ENCODE assay signal across 12 mouse cellular contexts in the genomic region with DNA sequence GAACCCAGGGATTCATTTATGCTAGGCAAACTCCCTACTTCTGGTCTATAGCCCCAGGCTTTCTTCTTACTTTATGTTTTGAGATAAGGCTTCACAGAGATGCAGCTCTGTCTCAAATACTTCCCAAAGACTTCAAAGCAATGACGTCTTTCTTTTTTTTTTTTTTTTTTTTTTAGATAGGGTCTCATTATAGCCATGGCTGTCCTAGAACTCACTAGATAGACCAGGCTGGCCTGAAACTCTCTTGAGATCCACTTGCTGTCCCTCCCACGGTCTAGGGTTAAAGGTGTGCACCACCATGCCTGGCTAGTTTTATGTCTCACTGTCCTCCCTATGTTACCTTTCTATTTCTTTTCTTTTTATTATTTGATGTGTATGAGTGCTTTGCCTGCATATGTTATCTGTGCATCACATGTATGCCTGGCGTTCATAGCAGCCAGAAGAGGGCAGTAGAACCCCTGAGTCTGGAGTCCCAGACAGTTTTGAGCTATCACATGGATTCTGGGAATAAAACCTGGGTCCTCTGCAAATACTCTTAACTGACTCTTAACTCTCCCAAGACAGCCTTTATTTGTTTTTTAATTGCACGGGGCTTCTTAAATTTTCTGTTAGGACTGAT. TPM values are rescaled to one million over a fixed set of nuclear protein-coding genes. Genes with fewer than 3 reads are reported as not detected.
DNase-seq lines count a peak whose midpoint lies in the region; TF ChIP-seq lines count a peak whose summit lies in the region.
"Had no signal": no experiment of that assay in that cellular context is flagged by ENCODE, and none has a peak within 500 bp of the region (broad histone marks: within the 10 kb centered on the region; RNA-seq: fewer than 3 reads in every experiment).

No protein-coding gene starts in this region.

- TF ChIP-seq POLR2A in heart, adult 2 months (IDR thresholded peaks at IDR 0.05; ENCODE audit: insufficient read depth, low read depth, low read length) = no peak
- no peak for TF ChIP-seq POLR2A in lung, adult 2 months (IDR thresholded peaks at IDR 0.05; ENCODE audit: borderline replicate concordance, extremely low read depth, low read depth, low read length)
- TF ChIP-seq POLR2A in CH12.LX (IDR thresholded peaks at IDR 0.05; ENCODE audit: low read depth, low read length) = no peak
- no peak for TF ChIP-seq POLR2A in bone marrow, adult 2 months (IDR thresholded peaks at IDR 0.05; ENCODE audit: borderline replicate concordance, control insufficient read depth, low read depth, low read length)

- no peak overlapping the region for H3K9ac ChIP-seq in heart, adult 2 months (ENCODE audit: low read depth, low read length)
- H3K9ac ChIP-seq in CH12.LX (ENCODE audit: insufficient read depth, low read depth) = no peak overlapping the region

- no peaks in the 10 kb centered on the region for H3K36me3 ChIP-seq in heart, adult 2 months (ENCODE audit: control insufficient read depth, insufficient read depth, low read length)
- H3K36me3 ChIP-seq in CH12.LX (replicated peaks in 1 of 2; ENCODE audit: control insufficient read depth in 1 of 2, insufficient read depth in 1 of 2, low read length in 1 of 2) = no peaks in the 10 kb centered on the region

- TF ChIP-seq CTCF in heart, adult 2 months (IDR thresholded peaks at IDR 0.05) = peak; percentile 51
- TF ChIP-seq CTCF in lung, adult 2 months (IDR thresholded peaks at IDR 0.05; ENCODE audit: insufficient read depth, low read length) = 0 out of 2 replicates have a peak, but pooled peaks have one; percentile 10
- TF ChIP-seq CTCF in CH12.LX (conservative IDR thresholded peaks at IDR 0.05 in 1 of 2, IDR thresholded peaks at IDR 0.05 in 1 of 2; ENCODE audit: low read depth in 2 of 2, low read length in 2 of 2) = peak; percentile 22 to 67; a peak in 3 of 4 replicates
- peak; percentile 42 for TF ChIP-seq CTCF in bone marrow, adult 2 months (IDR thresholded peaks at IDR 0.05; ENCODE audit: control insufficient read depth, insufficient read depth, low read length)

- no peaks in the 10 kb centered on the region for H3K27me3 ChIP-seq in heart, adult 2 months (ENCODE audit: control insufficient read depth, insufficient read depth, low read length)
- H3K27me3 ChIP-seq in CH12.LX (replicated peaks) = no peaks in the 10 kb centered on the region

- TF ChIP-seq RAD21 in CH12.LX (IDR thresholded peaks at IDR 0.05; ENCODE audit: low read depth, low read length) = peak; percentile 57

- 39% methylated on average over 4 of the region's 4 CpGs for WGBS in heart, adult 2 months
- WGBS in lung, adult 2 months = 58% methylated on average over 4 of the region's 4 CpGs
- WGBS in bone marrow, adult 2 months = 74% methylated on average over 4 of the region's 4 CpGs

- H3K4me1 ChIP-seq in heart, adult 2 months (ENCODE audit: control insufficient read depth, insufficient read depth, low read length) = 0 out of 2 replicates have a peak, but pooled peaks cover 2% of the 10 kb centered on the region
- peaks cover 3% of the 10 kb centered on the region for H3K4me1 ChIP-seq in lung, adult 2 months (ENCODE audit: control insufficient read depth, insufficient read depth, low read length)
- peaks cover 4 to 28% of the 10 kb centered on the region in 2 experiments for H3K4me1 ChIP-seq in CH12.LX (ENCODE audit: control insufficient read depth in 1 of 2, insufficient read depth in 2 of 2)
- peaks cover 4% of the 10 kb centered on the region for H3K4me1 ChIP-seq in bone marrow, adult 2 months (ENCODE audit: control insufficient read depth, insufficient read depth, low read length)

- intact Hi-C loops in heart, adult 2 months (cut with DNase I) = no loop called here
- intact Hi-C loops in heart, postnatal 36 days (cut with DNase I) = no loop called here

- H3K27ac ChIP-seq in heart, adult 2 months = no peak overlapping the region
- no peak overlapping the region for H3K27ac ChIP-seq in CH12.LX (ENCODE audit: insufficient read depth, low read depth)
- H3K27ac ChIP-seq in bone marrow, adult 2 months (ENCODE audit: control insufficient read depth, insufficient read depth, low read depth, low read length, poor library complexity) = no peak overlapping the region
- H3K27ac ChIP-seq: macrophage had no signal

- DNase-seq in heart, adult 2 months = no peak
- DNase-seq in heart, postnatal 36 days = no peak
- no peak for DNase-seq in lung, adult 2 months
- no peak for DNase-seq in lung, postnatal 10 days
- peak; percentile 45 for DNase-seq in CH12.LX (ENCODE audit: extremely low read depth)
- no peak for DNase-seq in frontal cortex, postnatal 25 days (ENCODE audit: low spot score in 2 of 2)
- no peak for DNase-seq in frontal cortex, adult 2 months (ENCODE audit: extremely low spot score in 1 of 2, low spot score in 1 of 2)
- DNase-seq: cerebellum, adult 9-11 months; thymus, postnatal 14 days had no signal

- H3K9me3 ChIP-seq in CH12.LX (replicated peaks; ENCODE audit: low read length) = no peaks in the 10 kb centered on the region

- H3K4me3 ChIP-seq in heart, adult 2 months = no peak overlapping the region
- no peak overlapping the region for H3K4me3 ChIP-seq in lung, adult 2 months (replicated peaks; ENCODE audit: extremely low read depth, low read depth, low read length)
- H3K4me3 ChIP-seq in CH12.LX (replicated peaks in 1 of 3; ENCODE audit: low read depth in 2 of 3, low read length in 2 of 3, poor library complexity in 1 of 3) = no peak overlapping the region
- H3K4me3 ChIP-seq in bone marrow, adult 2 months (replicated peaks; ENCODE audit: control insufficient read depth, low read depth, low read length) = no peak overlapping the region

- in situ Hi-C loops in CH12.LX (cut with MboI; ENCODE audit: low pct_ligation_motif_present, low pct_unique_long_range_greater_than_20kb, low sequenced_read_pairs) = no loop called here

- TF ChIP-seq EP300 in heart, adult 2 months (IDR thresholded peaks at IDR 0.05; ENCODE audit: insufficient read depth, low read depth, low read length) = no peak
- no peak for TF ChIP-seq EP300 in CH12.LX (IDR thresholded peaks at IDR 0.05; ENCODE audit: low read length)

- H3K4me2 ChIP-seq in CH12.LX (ENCODE audit: insufficient read depth, low read depth, poor library complexity, severe bottlenecking) = no peak overlapping the region
- H3K4me2 ChIP-seq: heart, embryonic 11.5 days had no signal

- H3K79me2 ChIP-seq in heart, adult 2 months (replicated peaks; ENCODE audit: control insufficient read depth, insufficient read depth, low read length) = no peaks in the 10 kb centered on the region
- no peaks in the 10 kb centered on the region for H3K79me2 ChIP-seq in CH12.LX (replicated peaks; ENCODE audit: control insufficient read depth, extremely low read depth, insufficient read depth, poor library complexity, severe bottlenecking)

- dilution Hi-C loops in CH12.LX (cut with MboI; ENCODE audit: extremely low pct_ligation_motif_present, extremely low pct_unique_long_range_greater_than_20kb, low sequenced_read_pairs) = no loop called here

TF ChIP-seq in CH12.LX, 34 proteins besides CTCF, POLR2A, EP300 and RAD21:
- TF ChIP-seq ELF1 (IDR thresholded peaks at IDR 0.05; ENCODE audit: low read depth, low read length) = no peak
- peak; percentile 64 for TF ChIP-seq SMC3 (IDR thresholded peaks at IDR 0.05; ENCODE audit: low read depth, low read length)

RNA-seq across cellular contexts. Expression of gene Zbtb38, which starts 37.9 kb away (rescaled TPM):
- total RNA-seq in heart, adult 2 months (2021) = 10 to 100 TPM; 42.3 to 43.5 TPM
- polyA plus RNA-seq in heart, adult 2 months (2012; rRNA removed) = 9.0 and 16.0 TPM in 2 replicates
- 10 to 100 TPM; 39.1 to 39.8 TPM for total RNA-seq in heart, postnatal 36 days (2021)
- 15.0 and 16.1 TPM in 2 replicates for polyA plus RNA-seq in lung, adult 2 months (2012; rRNA removed)
- total RNA-seq in CH12.LX (2012; rRNA removed) = 83.6 and 102 TPM in 2 replicates
- 67.9 and 68.8 TPM in 2 replicates for total RNA-seq in CH12.LX (2014; rRNA removed)
- 51.7 and 53.0 TPM in 2 replicates for polyA plus RNA-seq in CH12.LX (2012; ENCODE audit: insufficient read length, low read depth)
- polyA plus RNA-seq in bone marrow, adult 2 months (2011; ENCODE audit: insufficient read depth, insufficient read length, low replicate concordance, missing spikeins) = 5.6 and 14.8 TPM in 2 replicates
- polyA plus RNA-seq in frontal cortex, adult 2 months (2012; rRNA removed) = 19.0 and 20.5 TPM in 2 replicates
